Mouse (Mus musculus): ENCODE data around the gene Hoxb7. TPM values are rescaled to one million over a fixed set of nuclear protein-coding genes. Genes with fewer than 3 reads are reported as not detected.
A peak's percentile ranks its signal among the peaks of the same experiment; 100 is the strongest.

Gene Hoxb7
- polyA plus RNA-seq, 1 experiment = not detected

DNA sequence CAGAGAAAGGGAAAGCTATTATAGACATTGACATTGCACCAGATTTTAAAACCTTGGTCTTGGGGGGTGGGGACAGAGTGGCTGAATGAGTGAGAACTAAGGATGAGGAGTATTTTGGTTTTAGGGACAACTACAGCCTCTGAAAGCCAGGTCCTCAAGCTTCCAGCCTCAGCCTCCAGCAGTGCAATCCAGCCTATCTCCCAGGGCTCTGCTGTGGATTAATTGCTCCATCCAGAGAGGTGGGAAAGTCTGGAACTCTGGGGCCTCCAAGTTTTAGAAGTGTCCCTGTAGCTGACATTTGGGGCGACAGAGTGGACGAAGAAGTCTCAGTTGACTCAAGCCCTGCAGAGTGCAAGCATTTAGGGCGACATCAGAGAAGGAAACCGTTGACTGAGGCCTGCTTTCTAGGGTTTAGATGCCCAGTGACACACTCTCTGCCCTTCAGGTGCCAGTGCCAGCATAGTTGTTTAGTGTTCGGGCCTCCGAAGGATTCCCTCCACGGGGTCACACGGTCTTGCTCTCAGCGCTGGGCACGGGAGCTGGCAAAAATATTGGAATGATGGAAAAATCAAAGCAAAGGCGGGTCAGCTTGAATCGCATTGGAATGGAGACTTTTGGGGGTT is 27.5 kb downstream of the Hoxb7 start:
- H3K4me1 ChIP-seq (ENCODE audit: control insufficient read depth, insufficient read depth, low read length) = peaks cover 8% of the 10 kb centered on the region
- no peak for TF ChIP-seq POLR2A (IDR thresholded peaks at IDR 0.05; ENCODE audit: borderline replicate concordance, low read depth, low read length)
- no peak overlapping the region for H3K27ac ChIP-seq (ENCODE audit: insufficient read depth, low read depth, low read length)
- no peak overlapping the region for H3K4me3 ChIP-seq (ENCODE audit: insufficient read depth, low read length)

DNA sequence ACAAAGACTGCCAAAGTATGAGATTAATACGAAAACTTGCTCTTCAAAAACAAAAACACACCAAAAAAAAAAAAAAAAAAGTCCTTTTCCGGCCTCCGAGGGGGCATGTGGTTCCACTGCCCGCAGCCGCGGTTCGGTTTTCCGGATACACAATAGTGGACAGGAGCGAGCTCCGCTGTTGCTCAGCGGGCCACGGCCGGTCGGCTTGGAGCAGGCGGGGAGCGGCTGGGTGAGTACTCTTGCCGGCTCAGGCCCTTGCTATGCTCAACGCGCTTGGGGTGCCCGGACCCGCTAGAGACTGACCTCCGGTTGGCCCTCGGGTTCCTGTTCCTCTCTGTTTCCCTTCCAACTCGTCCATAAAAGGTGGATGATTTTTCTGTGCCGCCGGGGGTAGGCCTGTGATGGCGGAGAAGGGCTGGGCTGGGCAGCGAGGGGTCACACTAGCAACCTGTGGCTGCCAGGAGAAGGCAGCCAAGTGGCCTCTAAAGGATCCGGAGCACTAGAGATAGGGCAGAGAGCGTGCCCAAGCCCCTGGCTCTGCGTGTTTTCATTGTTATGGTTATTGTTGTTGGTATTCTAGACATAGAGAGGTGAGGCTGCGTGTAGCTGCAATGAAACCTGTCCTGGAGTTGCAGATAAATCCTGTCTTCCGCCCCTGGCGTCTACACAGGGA is 28.4 kb downstream of the Hoxb7 start:
- Histone ChIP-seq H3K27ac (ENCODE audit: insufficient read depth, low read depth, low read length) (no peak overlapping the region), H3K4me1 (ENCODE audit: control insufficient read depth, insufficient read depth, low read length) (peaks cover 5% of the 10 kb centered on the region), H3K4me3 (ENCODE audit: insufficient read depth, low read length) (no peak overlapping the region)
- TF ChIP-seq POLR2A (IDR thresholded peaks at IDR 0.05; ENCODE audit: borderline replicate concordance, low read depth, low read length) = no peak
- no peak for TF ChIP-seq CTCF (IDR thresholded peaks at IDR 0.05; ENCODE audit: low read depth, low read length)

DNA sequence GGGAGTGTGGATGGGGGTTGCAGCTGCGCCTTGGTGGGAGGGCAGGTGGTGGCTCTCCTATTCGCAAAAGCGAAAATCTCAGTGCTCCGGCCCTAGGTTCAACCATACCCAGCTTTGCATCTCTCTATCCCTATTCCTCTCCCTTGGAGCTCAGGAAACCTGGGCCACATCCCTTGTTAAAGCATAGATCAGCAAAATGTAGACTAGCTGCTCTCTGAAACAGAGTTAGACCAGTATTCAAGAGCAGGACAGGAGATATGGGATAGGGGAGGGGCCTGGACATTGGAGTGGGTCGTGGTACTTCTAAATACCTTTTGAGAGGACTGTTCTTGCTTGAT is 28.9 kb downstream of the Hoxb7 start:
- no peak overlapping the region for H3K4me3 ChIP-seq (ENCODE audit: insufficient read depth, low read length)
- TF ChIP-seq CTCF (IDR thresholded peaks at IDR 0.05; ENCODE audit: low read depth, low read length) (no peak), POLR2A (IDR thresholded peaks at IDR 0.05; ENCODE audit: borderline replicate concordance, low read depth, low read length) (no peak)
- peaks cover 5% of the 10 kb centered on the region for H3K4me1 ChIP-seq (ENCODE audit: control insufficient read depth, insufficient read depth, low read length)
- no peak overlapping the region for H3K27ac ChIP-seq (ENCODE audit: insufficient read depth, low read depth, low read length)

DNA sequence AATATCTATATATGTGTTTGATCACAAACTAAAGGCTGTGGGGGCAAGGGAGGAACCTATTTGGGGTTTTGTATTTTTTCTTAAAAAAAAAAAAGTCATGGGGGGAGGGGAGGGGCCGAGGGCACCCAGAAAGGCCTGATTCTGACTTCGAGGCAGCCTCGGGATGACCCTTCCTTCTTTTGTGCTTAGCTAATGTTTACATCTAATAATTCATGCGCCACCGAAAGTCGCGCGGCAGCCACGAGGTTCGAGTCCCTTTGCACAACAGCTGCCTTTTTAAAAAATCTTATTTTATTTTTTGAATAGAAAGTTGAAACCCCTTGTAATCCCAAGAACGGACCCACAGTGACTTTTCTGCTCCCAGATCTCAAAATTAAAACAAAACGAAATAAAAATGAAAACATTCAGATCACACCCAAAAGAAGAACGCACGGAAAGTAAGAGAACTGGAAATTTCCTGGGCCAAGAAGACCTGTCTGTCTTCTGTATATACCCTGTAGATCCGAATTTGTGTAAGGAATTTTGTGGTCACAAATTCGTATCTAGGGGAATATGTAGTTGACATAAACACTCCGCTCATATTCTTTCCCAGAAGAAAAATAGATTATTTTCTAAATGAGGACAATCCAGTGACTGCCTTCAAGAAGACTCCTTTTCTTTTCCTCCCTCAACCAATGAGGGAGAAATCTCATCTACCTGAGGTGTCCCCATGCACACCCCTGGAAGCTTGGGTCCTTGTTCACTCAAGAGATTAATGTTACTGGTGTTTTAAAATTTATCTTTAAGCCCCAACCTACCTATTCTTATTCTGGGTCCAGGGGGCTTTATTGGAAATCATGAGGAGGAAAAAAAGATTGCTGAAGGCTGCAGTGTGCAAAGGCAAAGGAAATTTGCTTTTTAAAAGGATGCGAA is 30.5 kb downstream of the Hoxb7 start:
- H3K4me3 ChIP-seq (ENCODE audit: insufficient read depth, low read length) = no peak overlapping the region
- H3K27ac ChIP-seq (ENCODE audit: insufficient read depth, low read depth, low read length) = no peak overlapping the region
- H3K4me1 ChIP-seq (ENCODE audit: control insufficient read depth, insufficient read depth, low read length) = peaks cover 3% of the 10 kb centered on the region
- TF ChIP-seq CTCF (IDR thresholded peaks at IDR 0.05; ENCODE audit: low read depth, low read length) (no peak), POLR2A (IDR thresholded peaks at IDR 0.05; ENCODE audit: borderline replicate concordance, low read depth, low read length) (no peak)

DNA sequence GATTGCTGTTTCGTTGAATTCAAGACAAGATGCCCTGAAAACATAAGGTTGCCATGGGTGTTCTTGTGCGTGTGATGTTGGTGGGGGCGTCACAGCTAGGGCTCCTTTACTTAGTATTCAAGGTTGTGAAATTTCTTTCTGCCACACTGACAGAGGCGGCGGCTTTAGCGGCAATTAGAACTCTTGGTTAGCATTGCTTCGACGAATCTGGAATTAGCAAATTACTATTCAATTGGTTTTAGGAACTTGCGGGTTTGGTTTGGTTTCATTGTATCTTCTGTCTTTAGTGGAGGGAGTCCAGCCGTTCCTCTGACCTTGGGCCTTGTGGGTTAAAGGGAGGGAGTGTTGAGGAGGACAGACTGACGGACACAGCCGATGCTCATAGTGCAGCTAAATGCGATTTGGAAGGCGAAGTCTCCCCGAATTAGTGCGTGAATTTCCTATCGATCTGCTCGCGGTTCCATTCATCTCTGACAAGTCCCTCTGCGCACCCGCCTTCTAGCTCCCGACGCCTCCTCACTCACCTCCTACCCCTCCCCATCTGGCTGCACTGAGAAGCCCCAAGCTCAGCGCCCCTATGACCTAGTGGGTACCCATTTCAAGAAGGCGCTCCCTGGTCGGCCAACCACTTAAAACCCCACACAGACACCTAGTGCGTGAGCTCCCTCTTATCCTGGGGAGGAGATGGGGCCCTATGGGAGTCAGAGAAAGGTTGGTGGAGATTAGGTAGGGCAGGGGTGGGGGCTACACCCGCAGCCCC is 31.4 kb downstream of the Hoxb7 start, which contains the start of gene Hoxb4:
TSS of gene Hoxb4 (plus strand) at position 660 of the 760 bp plus-strand sequence.
- TF ChIP-seq POLR2A (IDR thresholded peaks at IDR 0.05; ENCODE audit: borderline replicate concordance, low read depth, low read length) (no peak), CTCF (IDR thresholded peaks at IDR 0.05; ENCODE audit: low read depth, low read length) (no peak)
- peak within 1 kb of the TSS; percentile 78 for H3K4me3 ChIP-seq (ENCODE audit: insufficient read depth, low read length)
- peaks cover 3% of the 10 kb centered on the region for H3K4me1 ChIP-seq (ENCODE audit: control insufficient read depth, insufficient read depth, low read length)
- H3K27ac ChIP-seq (ENCODE audit: insufficient read depth, low read depth, low read length) = peak within 1 kb of the TSS; percentile 62

DNA sequence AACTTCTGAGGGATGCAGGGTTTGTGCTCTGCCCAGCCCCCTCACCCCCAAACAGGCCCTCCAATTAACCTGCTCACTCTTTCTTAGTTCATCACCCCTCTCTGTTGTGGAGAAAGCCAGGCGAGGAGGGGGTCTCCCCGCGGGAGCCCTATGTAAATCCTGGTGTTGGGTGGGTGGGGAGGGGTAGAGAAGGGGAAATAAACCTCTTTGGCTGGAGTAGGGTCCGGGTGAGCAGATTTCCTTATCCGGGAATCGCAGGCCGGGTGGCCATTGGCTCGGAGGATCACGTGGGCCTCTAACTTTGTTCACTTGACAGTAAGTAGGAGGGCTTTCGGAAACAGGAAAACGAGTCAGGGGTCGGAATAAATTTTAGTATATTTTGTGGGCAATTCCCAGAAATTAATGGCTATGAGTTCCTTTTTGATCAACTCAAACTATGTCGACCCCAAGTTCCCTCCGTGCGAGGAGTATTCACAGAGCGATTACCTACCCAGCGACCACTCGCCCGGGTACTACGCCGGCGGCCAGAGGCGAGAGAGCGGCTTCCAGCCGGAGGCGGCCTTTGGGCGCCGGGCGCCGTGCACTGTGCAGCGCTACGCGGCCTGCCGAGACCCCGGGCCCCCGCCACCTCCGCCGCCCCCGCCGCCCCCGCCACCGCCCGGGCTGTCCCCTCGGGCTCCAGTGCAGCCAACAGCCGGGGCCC is 32.1 kb downstream of the Hoxb7 start:
- H3K4me3 ChIP-seq (ENCODE audit: insufficient read depth, low read length) = peak overlapping the region; percentile 78
- peak overlapping the region; percentile 62 for H3K27ac ChIP-seq (ENCODE audit: insufficient read depth, low read depth, low read length)
- TF ChIP-seq CTCF (IDR thresholded peaks at IDR 0.05; ENCODE audit: low read depth, low read length) (no peak), POLR2A (IDR thresholded peaks at IDR 0.05; ENCODE audit: borderline replicate concordance, low read depth, low read length) (no peak)
- peaks cover 3% of the 10 kb centered on the region for H3K4me1 ChIP-seq (ENCODE audit: control insufficient read depth, insufficient read depth, low read length)

DNA sequence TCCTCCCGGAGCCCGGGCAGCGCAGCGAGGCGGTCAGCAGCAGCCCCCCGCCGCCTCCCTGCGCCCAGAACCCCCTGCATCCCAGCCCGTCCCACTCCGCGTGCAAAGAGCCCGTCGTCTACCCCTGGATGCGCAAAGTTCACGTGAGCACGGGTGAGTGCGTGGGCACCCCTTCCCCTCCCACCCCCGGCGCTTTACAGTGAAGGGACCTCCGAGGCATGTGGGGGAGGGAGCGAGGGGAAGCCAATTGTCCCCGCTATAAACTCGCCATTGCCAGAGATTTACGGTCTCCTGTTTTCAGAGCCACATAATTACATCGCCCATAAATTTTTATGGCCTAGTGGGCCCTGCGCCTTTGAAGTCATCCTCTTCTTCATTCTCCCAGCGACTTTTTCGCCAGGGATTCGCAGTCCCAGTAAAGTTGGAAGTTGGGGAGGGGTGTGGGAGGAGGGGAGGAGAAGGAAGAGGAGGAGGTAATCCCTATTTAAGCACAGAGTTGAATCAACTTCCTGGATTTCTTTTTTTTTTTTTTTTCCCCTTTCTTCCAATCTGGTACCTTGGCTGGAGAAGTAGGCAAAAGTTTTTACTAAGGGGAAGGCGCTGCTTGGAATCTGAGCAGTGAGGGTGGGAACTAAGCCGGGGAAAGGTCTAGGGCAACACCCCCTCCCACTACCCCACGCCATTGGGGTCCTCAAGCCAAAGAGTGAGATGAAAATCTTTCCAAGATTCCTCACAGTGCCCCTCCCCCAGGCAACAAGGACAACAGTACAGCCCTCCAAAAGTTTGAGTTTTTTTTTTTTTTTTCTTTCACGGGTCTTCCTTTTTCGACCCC is 32.9 kb downstream of the Hoxb7 start:
- H3K27ac ChIP-seq (ENCODE audit: insufficient read depth, low read depth, low read length) = peak overlapping the region; percentile 62
- H3K4me3 ChIP-seq (ENCODE audit: insufficient read depth, low read length) = peak overlapping the region; percentile 78
- H3K4me1 ChIP-seq (ENCODE audit: control insufficient read depth, insufficient read depth, low read length) = peaks cover 3% of the 10 kb centered on the region
- no peak for TF ChIP-seq CTCF (IDR thresholded peaks at IDR 0.05; ENCODE audit: low read depth, low read length)
- no peak for TF ChIP-seq POLR2A (IDR thresholded peaks at IDR 0.05; ENCODE audit: borderline replicate concordance, low read depth, low read length)

DNA sequence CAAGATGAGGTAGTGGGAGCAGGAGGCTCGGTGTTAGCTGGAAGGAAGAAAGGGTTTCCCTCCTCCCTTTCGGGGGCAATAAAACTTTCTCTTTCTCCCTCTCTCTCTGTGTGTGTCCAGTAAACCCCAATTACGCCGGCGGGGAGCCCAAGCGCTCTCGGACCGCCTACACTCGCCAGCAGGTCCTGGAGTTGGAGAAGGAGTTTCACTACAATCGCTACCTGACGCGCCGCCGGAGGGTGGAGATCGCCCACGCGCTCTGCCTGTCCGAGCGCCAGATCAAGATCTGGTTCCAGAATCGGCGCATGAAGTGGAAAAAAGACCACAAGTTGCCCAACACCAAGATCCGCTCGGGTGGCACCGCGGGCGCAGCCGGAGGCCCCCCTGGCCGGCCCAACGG is 33.5 kb downstream of the Hoxb7 start:
- Histone ChIP-seq H3K4me3 (ENCODE audit: insufficient read depth, low read length) (peak overlapping the region; percentile 78), H3K27ac (ENCODE audit: insufficient read depth, low read depth, low read length) (no peak overlapping the region), H3K4me1 (ENCODE audit: control insufficient read depth, insufficient read depth, low read length) (peaks cover 3% of the 10 kb centered on the region)
- TF ChIP-seq POLR2A (IDR thresholded peaks at IDR 0.05; ENCODE audit: borderline replicate concordance, low read depth, low read length) (no peak), CTCF (IDR thresholded peaks at IDR 0.05; ENCODE audit: low read depth, low read length) (no peak)

All from bone marrow macrophage, adult 2 months (primary cell).